Mouse (Mus musculus) embryonic stem cell, embryonic (primary cell): Measurements from ENCODE around the gene Ptprm.

ENCODE experiments used
- CTCF ChIA-PET, 4 experiments: fragments of 300-600 bp in 2 of 4; fragments of 350-600 bp in 2 of 4; sonication (Branson Sonifier 250); formaldehyde crosslinking; loops; one replicate each; lab custom pipeline; 2022; ENCODE audit warnings: inconsistent platforms in 2 of 4; lab: Charles Lee
- POLR2A ChIA-PET, 4 experiments: fragments of 300-600 bp in 2 of 4; fragments of 350-600 bp in 2 of 4; sonication (Branson Sonifier 250); formaldehyde crosslinking; loops; one replicate each; lab custom pipeline; 2022; ENCODE audit warnings: antibody characterized with exemption in 4 of 4, inconsistent platforms in 1 of 4; lab: Charles Lee

The Ptprm gene

DNA sequence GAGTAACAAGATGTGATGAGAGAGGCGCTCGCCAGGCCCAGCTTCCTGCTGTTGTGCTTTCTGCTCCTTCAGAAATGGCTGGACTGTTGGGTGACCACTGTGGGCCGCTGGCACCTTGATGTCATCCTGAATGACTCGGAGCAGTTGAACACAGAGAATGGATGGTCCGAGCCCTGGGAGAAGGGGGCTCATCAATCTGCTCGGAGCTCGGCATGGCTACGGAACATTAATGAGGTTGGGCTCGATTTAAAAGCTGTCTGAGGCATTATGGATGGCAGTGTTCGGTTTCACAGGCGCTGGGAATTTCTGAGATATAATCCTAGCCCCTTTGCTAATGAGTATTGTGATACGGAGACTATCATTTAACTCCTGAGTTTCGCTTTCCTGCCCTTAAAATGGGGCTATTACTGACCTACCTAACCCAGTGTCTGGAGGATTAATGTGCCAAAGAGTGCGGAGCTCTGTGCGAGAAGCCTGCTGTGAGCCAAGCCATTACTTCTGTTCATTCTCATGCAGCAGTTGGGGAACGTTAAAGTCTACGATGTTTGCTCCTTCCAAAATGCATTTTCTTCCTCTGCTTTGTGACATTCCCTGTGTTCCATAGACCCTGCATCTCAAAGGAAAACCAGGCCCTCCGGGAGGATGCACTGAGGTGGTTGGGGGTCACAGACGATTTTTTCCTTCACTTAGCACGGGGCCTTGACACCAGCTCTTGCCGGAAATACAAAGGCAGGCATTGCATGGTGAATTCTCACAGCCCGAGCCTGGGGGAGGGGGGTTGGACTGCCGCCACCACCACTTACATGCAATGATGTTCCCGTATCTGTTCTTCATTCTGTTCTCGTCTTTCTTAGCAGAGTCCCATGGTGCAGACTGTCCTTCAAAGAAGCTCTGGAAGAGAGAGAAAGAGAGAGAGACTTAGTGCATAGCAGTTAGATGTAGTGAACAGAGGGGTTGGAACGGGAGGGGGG is 592.6 kb downstream of the Ptprm start:
- POLR2A ChIA-PET, result no interaction called here
- CTCF ChIA-PET, result interaction anchor here in 1 of 4 experiments (1.9 kb wide), 1 partner anchor 81 kb away, joined by 5 read pairs; no protein-coding TSS in a partner anchor

GRCm38 (mm10) chr17:66757025-66757511 is 597.2 kb downstream of the Ptprm start:
- POLR2A ChIA-PET, result no interaction called here
- CTCF ChIA-PET, result interaction anchor here in 1 of 4 experiments (0.6 kb wide), 1 partner anchor 19 kb away, joined by 4 read pairs; no protein-coding TSS in a partner anchor

DNA sequence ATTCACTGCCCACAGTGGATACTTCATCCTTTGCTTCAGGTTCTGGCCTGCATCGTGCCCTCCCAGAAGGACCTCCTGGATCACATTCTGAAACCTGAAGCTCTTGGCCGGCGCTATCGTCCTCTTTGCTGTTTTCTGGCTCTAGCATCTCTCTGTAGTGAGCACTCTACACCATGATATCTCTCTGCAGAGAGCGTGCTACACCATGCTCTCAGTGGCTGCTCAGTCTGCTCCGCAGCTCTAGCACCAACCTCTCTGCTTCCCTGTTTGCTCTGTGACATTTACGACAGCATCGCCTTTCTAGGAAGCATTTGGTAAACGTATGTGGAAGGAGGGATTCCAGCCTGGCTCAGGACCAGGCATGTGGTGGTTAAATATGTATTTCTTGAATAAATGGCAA is 597.8 kb downstream of the Ptprm start:
- POLR2A ChIA-PET, result no interaction called here
- CTCF ChIA-PET, result interaction anchor here in 1 of 4 experiments (0.6 kb wide), 1 partner anchor 20 kb away, joined by 4 read pairs; no protein-coding TSS in a partner anchor

DNA sequence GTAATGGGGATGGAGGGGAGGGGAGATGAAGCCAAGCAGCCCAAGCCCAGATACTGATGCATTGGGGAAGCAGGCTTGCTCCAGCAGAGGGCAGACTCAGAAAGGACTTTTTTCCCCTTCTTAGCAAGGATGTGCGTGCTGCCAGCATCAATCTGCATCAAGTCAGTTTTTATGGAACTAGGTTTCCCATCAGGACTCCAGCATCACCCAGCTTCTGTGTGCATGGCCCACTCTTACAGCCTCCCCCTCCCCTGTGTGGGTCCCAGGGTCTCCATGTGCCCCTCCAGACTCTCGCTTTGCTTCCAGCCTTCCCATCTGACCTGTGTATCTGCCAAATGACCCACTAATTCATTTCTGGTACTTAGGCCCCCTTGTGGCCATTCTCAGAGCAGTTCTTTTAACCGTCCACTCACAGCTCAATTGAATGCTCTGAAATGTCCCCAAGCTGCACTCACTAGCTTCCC is 599.0 kb downstream of the Ptprm start:
- CTCF ChIA-PET, result interaction anchor here (0.5 to 2.2 kb wide), 26 partner anchors 12 to 908 kb away, joined by 3 to 13 read pairs (median 3); no protein-coding TSS in a partner anchor
- POLR2A ChIA-PET, result no interaction called here

DNA sequence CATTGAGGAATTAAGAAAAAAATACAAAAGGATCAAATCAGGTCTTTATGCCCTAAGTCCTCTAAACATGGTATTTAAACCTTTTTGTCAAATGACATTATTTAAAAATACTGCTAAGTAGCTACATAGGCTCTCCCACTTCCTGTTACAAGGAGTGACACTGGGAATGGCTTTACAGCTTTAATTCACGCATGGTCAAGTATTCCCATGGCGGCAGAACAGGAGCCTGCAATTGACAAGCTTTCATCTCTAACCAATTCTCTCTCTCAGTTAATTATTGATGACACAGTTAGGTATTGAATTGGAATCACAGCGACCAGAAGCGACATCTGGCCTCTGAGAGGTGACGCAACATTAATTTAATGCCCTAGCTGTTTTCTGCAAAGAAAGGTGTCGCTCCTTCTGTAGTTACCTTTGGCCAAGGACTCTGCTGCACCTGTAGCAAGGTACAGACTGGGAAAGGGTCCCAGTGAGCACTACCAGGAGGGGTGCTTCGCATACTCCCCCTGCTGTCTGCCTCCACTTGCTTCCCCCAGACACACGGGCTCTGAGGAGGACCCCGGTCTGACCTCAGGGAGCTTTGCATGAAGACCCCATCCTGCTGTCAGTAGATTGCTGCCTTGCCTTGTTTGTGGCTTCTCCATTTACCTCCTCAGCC is 599.9 kb downstream of the Ptprm start:
- ChIA-PET POLR2A (no interaction called here), CTCF (interaction anchor here in 3 of 4 experiments (0.6 to 2.2 kb wide), 7 partner anchors 21 to 831 kb away, joined by 4 to 13 read pairs (median 5); no protein-coding TSS in a partner anchor)

- CTCF ChIA-PET, result interaction anchor here in 2 of 4 experiments (0.5 to 1.1 kb wide), 2 partner anchors 71 to 313 kb away, joined by 8 read pairs; no protein-coding TSS in a partner anchor
- POLR2A ChIA-PET, result no interaction called here
These were observed 602.5 kb downstream of the Ptprm start for GRCm38 (mm10) chr17:66751746-66752145.

DNA sequence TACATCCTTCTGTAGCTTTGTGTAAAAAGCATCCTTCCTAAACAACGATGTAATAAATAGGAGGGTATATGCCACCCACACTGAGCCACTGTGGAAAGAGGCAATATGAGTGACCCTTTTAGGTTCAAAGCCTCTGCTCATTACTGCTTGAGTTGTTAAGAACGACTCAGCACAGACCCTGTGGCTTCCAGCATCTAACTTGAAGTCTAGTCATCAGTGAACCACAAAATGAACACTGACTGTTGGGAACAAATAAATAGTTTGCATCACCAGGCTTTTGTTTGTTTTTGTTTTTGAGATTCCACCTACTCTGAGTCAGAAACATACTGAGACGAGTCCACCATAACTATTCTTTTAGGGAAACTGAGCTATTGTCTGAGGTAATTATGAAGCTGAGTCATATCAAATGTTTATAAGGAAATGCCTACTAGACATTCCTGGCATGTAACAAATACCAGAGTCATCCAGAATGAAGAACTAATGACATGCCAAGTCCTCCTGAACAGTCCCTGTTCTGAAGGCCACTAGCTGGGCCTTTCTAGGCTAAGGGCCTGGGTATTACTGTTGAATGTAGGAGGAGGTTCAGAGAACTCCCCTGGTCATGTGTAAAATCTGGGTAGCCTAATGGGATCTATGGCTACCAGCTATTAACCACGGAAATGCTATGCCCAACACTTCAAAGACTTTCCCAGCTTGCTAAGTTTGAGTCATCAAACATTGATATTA is 603.6 kb downstream of the Ptprm start:
- ChIA-PET POLR2A (interaction anchor here in 1 of 4 experiments (0.6 kb wide), 1 partner anchor 268 kb away, joined by 3 read pairs; no protein-coding TSS in a partner anchor), CTCF (no interaction called here)

DNA sequence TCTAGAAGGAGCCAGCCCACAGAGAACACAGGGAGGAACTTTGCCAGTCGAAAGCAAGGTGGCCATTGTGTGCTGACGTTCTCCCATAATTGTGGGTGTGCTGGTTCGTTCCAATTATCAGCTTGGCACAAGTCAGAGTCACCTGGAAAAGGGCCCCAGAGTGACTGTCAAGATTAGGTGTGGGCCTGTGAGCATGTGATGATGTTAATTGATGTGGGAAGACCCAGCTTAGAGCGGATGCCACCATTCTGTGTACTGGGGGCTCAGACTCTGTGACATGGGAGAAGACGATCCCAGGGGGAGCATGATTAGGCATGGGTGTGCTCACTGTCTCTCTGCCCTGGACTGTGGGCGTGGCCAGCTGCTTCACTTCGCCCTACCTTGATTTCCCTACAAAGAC is 604.3 kb downstream of the Ptprm start:
- ChIA-PET POLR2A (no interaction called here), CTCF (no interaction called here)

DNA sequence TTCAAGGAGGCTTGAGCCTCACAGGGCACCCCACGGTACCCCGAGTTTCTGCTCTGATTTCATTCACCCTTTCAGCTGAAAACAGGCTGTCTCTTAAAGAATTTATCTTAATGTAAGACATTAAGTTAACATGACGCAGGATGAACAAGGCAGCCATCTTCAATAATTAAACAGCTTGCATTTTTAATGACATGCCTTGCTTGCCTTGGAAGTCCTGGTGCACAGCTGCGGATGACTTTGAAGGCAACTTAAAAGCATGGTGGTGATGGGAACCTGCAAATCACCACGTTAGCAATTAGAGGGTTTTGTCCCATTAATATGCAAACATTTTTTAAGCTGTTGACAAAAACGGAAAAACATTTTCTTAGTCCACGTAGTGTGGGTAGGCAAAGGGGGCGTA is 607.8 kb downstream of the Ptprm start:
- ChIA-PET POLR2A (no interaction called here), CTCF (no interaction called here)

GRCm38 (mm10) chr17:66743321-66743720 is 610.9 kb downstream of the Ptprm start:
- ChIA-PET CTCF (interaction anchor here in 2 of 4 experiments (0.6 to 1.3 kb wide), 4 partner anchors 12 to 563 kb away, joined by 3 to 10 read pairs (median 4); no protein-coding TSS in a partner anchor), POLR2A (interaction anchor here in 2 of 4 experiments (0.6 to 0.7 kb wide), 2 partner anchors 35 to 225 kb away, joined by 3 to 4 read pairs; no protein-coding TSS in a partner anchor)

- CTCF ChIA-PET, result interaction anchor here in 2 of 4 experiments (0.6 to 1.4 kb wide), 3 partner anchors 17 to 28 kb away, joined by 3 read pairs; no protein-coding TSS in a partner anchor
- POLR2A ChIA-PET, result no interaction called here
These were observed 615.4 kb downstream of the Ptprm start for GRCm38 (mm10) chr17:66738779-66739345.

DNA sequence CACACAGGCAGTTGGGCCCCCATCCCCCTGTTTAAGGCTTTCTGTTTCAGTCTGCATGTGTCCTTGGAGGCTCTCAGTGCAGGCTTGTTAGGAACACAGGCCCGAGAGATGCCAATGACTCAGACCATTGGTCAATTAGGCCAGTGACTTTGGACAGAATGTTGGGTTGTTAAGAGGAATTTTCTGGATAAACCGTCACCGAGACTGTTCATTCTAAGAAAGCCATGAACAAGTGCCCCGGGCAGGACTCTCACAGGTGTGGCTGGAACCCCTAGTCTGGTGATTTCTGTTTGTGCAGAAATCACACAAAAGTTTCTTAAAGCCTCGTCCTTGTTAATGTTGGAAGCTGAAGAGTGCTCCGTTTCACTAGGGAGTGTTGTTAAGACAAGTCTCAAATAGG is 615.9 kb downstream of the Ptprm start:
- ChIA-PET POLR2A (interaction anchor here in 1 of 4 experiments (1.4 kb wide), 1 partner anchor 15 kb away, joined by 3 read pairs; no protein-coding TSS in a partner anchor), CTCF (interaction anchor here in 2 of 4 experiments (0.6 to 1.4 kb wide), 3 partner anchors 17 to 28 kb away, joined by 3 read pairs; no protein-coding TSS in a partner anchor)

DNA sequence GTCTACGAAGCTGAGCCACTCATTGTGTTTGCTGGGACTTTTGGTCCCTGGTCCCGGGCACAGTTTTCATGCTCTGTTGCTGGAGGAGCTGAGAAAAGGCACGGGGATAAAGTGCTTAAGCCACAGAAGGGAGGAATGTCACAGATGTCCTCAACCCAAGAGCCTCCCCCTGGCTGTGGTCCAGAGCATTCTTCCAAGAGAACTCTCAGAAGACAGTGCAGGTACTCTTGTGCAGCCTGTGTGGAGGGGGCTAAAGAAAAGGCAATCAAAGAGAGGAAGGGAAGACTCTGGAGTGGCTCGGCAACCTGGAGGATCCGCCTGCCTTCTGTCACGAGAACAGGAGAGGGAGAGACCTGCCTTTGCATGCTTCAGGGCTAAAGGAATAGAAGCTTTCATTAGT is 617.8 kb downstream of the Ptprm start:
- POLR2A ChIA-PET, result interaction anchor here in 1 of 4 experiments (0.7 kb wide), 1 partner anchor 302 kb away, joined by 3 read pairs; no protein-coding TSS in a partner anchor
- CTCF ChIA-PET, result interaction anchor here in 2 of 4 experiments (0.6 to 0.9 kb wide), 2 partner anchors 19 to 173 kb away, joined by 3 to 4 read pairs; no protein-coding TSS in a partner anchor

- ChIA-PET CTCF (no interaction called here), POLR2A (no interaction called here)
These were observed 620.7 kb downstream of the Ptprm start for GRCm38 (mm10) chr17:66733541-66733940.

DNA sequence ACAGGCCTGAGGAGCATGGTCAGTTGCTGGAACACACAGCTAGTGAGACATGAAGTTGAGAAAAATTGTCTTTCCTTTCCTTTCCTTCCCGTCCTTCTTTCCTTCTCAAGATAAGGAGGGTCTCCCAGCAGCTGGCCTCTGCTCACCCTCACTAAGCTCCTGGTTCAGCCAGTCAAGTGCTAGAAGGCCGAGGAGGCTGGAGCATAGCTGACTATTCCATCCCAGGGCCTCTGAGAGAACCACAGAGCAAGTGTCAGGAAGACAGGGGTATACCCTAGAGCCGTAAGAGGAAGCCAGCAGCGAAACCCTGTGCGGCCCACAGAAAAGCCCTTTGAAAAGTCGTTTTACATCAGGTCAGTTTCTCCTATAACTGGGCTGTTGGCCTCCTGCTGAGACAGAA is 624.3 kb downstream of the Ptprm start:
- ChIA-PET POLR2A (no interaction called here), CTCF (no interaction called here)

DNA sequence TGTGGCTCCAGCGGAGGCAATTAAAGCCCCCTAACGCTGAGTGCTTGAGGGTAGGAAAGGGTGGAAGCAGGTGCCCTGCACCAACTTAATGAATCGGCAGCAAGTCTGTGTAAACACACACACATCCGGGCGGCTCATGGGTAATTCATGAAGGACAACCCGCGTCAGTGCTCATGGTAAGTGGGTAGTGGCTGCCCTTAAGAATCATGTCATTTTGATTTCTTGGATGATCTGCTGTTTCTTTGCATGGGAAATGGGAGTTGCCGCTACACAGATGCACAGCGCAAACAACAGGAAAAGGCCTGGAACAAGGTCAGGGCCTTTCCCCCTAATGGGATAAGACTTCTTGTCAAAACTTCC is 633.3 kb downstream of the Ptprm start:
- POLR2A ChIA-PET, result no interaction called here
- CTCF ChIA-PET, result interaction anchor here in 3 of 4 experiments (0.6 to 0.9 kb wide), 3 partner anchors 41 to 464 kb away, joined by 3 to 11 read pairs (median 3); no protein-coding TSS in a partner anchor

DNA sequence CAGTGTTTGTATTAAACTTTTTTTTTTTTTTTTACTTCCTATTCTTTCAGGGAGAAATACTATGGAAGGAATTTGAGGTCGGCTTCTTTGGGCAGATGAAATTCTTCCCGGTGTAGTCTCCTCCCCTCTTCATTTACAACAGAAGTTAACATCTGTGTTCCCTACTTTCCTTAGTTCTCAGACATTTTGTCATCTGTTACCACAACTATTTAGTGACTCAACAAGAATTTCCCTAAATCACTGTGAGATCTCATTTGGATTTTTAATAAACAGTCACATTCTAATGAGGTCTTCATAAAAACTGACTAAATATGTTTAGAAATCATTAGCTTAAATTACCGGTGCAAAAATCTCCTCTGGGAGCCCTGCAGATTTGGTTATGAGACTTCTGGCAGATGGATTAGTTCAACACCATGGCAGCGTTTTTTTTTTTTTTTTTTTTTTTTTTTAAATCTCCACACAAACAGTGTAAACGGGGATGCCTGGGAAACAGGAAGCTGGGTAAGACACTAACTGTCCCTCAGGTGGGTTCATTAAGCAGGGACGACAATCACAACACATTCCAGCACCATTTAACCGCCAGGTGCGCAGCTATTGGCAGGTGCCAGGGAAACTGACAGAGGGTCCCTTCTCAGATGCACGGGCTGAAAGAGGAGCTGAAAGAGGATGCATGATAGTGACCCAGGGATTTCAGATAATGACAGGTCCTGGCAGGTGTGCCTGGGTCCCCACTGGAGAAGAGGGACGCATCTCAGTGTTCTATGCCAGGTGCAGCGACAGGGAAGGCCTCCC is 633.9 kb downstream of the Ptprm start:
- CTCF ChIA-PET, result interaction anchor here in 3 of 4 experiments (0.6 to 1.1 kb wide), 5 partner anchors 9 to 485 kb away, joined by 3 to 11 read pairs (median 3); no protein-coding TSS in a partner anchor
- POLR2A ChIA-PET, result interaction anchor here in 1 of 4 experiments (0.6 kb wide), 1 partner anchor 248 kb away, joined by 5 read pairs; no protein-coding TSS in a partner anchor
